Mouse (Mus musculus) c-Kit-positive CD71-negative TER-119-negative erythroid progenitor cells, embryonic 14.5 days (primary cell): ENCODE data around the gene Ncor1.
A peak's percentile ranks its signal among the peaks of the same experiment; 100 is the strongest.
"Not testable (repeated sequence)": the region's sequence is repeated elsewhere in the genome, so short reads cannot be mapped to it uniquely, and the experiment has no call there.

Experiments
- DNase-seq: peaks from one replicate; pipeline ENCODE4 v3.0.0-alpha.2; 2013; ENCODE audit warnings: low read depth

Gene Ncor1

DNA sequence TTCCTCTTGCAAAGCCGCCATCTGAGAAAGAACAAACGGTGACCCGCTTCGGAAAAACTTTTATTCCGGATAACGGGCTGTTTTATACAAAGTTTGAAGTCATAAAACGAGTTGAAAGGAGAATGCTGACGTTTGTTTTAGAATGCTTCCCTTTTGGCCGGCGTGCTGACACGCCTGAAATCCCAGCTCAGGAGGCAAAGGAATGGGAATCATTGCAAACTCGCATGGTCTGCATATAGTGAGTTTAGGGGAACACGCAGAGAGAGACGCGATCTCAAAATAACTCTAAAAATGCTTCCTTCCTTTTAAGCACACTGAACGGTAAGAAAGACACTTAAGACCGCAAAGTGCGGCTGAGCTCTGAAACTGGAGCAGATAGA is 460 bp downstream of the Ncor1 start:
- DNase-seq = no peak

DNA sequence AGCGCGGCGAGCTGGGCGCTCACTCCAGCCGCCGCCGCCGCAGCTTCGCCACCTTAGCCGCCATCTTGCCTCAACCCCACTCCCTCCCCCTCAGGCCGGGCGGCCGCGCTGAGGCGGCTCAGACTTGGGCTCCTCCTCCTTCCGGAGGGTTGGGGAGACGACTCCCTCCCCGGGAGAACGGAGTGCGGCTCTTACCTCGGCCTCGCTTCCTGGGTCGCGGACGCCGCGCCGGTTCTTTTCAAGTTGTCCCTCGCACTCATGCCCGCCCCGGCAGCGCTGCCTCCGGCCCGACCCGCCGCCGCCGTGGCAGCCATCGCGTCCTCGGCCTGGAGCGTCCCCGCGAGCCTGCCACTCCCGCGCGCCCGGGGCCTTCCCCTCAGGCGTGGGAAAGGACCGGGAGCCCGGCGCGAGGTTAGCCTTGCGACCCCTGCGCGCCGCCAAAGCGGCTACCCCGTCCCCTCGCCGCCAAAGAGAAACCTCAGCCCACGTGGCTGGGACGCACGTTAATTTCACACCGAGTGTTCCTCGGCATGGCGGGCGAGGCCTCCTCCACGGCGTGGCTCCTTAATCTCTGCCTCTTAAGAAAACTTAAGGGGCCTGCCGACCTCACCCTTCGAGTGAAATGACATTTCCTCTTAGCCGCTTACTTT is 975 bp downstream of the Ncor1 start:
- DNase-seq = no peak

DNA sequence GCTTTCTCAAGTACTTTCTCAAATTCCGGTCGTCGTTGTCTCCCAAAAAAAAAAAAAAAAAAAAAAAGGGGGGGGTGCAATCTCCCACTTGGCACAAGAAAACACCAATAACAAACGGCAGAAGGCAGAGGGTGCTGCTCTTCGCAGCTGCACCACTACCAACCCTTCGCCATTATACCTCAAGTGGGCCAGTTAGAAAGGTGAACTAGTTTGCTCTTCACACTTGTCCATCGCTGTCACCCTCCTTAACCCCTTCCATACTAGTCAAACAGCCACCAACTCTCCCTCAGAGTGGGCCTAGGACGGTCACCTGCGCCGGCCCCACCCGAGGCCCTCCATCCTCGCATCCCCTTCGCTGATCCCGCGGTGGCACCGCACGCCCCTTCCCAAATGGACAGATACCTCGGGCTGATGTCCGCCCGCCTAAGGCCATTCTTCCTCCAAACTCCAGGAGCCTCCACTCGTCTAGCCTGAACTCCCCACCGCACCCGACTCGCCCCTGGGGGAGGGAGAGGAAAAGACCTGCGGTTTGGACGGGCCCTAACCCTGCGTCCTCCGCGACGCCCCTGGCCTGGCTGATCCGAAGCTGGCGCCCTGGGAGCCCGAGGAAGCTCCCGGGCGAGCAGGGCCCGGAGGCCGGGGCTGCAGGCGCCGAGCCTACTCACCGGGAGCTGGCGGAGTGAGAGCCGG is 1.7 kb downstream of the Ncor1 start:
- no peak for DNase-seq

DNA sequence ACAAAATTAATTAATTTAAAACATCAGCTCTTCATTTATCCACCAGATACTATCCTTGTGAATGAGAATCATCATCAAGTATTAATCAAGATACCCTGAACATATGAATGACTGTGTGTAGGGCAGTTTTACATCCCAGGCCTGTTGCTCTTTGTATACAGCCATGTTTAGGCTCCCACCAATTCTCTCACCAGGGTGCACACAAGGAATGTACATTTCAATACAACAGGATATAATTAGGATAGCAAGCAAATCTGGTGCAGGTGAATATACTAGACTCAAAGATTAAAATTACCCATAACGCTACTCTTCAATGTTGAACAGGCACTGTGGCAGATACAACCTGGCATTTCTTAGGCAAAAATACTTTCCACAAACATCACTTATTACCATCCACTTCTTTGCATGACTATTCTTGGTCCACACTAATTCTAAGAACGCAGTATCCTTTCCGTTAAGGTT is 2.3 kb downstream of the Ncor1 start:
- DNase-seq = no peak

DNA sequence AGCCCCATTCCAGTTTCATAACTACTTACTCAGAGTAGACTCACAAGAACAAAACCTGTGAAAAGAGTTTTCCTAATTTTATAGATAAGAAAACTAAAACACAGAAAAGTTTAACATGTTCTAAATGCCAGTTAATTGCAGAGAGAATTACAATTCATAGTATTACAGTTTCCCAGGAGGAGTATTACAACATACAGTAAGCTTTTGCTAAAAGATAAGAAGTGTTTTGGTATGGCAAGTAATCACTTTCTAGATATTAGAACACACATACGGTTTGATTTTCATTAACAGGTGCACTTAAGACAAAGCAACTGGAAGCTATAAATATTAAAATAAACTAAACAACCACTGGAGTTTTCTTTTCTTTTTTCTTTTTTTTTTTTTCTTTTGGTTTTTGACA is 3.1 kb downstream of the Ncor1 start:
- DNase-seq = no peak

DNA sequence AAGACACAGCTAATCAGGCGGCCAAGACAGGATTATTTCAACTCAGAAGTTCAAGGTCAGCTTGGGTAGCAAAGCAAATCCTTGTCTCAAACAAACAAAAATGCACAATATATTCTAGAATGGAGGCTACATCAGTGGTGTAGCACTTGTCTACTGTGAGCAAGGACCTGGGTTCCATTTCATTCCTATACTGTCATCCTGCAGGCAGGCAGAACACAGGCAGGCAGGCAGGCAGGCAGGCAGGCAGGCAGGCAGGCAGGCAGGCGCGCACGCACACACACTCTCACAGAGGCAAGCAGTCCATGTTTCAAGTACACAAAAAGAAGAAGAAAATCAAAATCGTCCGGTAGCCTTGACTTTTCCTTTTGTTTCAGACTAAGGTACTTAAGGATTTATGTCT is 9.4 kb downstream of the Ncor1 start:
- no peak for DNase-seq

DNA sequence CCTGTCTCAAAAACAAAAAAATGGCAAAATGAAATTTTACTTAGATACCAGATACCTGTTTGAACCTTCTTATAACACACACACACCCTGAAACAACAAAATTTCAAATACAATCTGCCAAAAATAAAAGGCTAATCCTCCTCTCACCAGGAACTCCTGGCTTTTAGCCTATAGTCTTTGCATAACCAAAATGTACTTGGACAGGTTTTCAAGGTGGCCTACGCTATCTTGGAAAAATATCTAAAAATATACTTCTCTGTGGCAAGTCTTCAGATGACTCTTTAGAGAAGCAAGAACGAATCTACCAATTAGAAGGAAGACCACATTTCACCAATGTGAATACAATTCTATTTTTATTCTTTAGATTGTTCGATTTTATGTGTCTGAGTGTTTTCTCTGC is 12.5 kb downstream of the Ncor1 start:
- DNase-seq = no peak

DNA sequence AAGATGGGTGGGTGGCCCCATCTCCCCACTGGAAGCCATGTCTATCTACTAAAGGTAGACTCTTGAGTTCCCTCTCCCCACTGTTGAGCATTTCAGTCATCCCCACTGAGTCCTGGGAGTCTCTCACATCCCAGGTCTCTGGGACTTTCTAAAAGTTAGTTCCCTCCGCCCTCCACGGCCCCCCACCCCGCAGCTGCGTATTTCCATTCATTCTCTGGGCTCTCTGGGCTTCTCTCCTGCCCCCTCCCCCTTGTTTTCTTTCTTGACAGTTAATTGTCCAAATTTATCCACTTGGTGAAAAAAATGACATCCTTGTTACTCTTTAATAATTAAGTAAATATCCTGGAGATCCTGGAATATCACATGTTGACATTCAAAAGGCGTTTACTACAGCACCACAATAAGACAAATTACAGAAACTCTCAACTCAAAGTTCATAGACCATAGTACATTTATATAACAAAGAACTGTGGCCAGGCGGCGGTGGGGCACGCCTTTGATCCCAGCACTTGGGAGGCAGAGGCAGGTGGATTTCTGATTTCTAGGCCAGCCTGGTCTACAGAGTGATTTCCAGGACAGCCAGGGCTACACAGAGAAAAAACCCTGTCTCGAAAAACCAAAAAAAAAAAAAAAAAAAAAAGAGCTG is 17.5 kb downstream of the Ncor1 start:
- DNase-seq = no peak

DNA sequence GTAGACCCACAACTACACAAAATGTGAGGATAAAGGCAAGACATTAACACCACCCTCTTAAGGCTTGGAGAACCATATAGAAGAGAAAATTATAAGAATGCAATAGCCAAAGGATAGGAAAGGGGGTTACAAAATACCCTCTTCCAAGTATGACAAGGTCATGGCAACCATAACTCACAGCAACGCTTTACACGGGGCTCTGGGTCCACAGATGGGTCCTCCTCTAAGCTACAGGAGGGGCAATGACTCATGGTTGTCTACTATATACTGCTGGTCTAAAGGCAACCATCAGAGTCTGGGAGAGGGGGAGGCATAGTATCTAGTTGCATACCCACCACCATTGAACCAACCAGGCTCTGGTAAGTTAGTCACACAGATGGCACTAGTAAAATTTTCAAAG is 26.1 kb downstream of the Ncor1 start:
- no peak for DNase-seq

DNA sequence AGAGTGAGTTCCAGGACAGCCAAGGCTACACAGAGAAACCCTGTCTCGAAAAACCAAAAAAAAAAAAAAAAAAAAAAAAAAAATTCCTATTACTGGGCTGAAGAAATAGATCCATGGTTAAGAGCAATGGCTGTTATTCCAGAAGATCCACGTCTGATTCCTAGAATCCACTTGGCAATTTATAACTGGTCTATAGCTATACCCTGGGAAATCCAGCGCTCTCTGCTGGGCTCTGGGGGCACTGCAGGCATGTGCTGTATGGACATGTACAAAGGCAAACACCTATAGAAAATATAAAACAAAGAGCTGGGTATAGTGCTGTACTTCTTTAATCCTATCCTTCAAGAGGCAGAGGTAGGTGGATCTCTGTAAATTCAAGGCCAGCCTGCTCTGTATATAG is 31.2 kb downstream of the Ncor1 start:
- no peak for DNase-seq

DNA sequence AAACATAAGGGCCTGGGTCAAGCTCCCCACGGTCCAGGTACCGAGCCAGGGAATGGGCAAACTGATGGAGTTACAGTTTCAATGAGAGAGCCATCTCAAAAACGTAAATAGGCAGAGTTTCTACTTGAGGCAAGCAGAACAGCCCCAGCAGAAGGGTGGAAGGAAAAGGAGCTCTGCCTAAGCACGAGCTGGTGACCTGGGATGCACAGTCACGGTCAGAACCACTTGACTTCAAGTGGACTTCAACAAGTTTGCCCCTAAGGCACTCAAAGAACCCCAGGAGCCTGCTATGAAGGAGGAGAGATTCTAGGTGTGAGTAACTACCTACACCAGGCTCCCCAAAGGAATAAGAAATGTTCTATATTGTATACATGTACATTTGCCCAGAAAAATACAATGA is 32.1 kb downstream of the Ncor1 start:
- DNase-seq = no peak

DNA sequence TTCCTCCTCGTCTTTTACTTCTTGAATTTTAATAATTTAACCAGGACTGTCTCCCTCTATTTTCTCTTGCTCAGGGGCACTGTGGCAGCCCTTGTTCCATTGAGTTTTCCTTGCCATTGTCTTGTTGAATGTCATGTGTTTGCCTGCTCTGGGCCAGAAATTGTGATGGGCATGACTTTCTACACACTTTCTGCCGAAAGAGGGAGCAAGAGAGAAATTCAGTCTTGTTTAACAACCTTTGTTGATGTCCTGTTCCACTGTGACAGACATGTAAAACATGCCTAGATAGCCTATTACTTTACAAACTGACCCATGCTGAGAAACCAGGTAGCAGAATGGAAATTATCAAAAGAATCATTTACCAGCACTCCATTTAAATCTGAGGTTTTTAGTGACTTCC is 33.8 kb downstream of the Ncor1 start:
- DNase-seq = no peak

DNA sequence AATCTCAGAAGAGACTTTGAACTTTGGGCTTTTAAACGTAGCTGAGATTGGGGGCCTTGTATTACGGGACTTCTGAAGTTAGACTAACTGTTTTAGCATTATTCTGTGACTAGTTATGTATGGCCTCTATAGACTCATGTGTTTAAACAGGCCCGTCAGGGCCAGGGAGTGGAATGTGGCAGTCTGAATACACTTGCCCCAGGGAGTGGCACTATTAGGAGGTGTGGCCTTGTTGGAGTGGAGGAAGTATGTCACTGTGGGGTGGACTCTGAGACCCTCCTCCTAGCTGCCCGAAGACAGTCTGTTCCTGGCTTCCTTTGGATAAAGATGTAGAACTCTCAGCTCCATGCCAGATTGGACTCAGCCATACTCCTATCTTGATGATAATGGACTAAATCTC is 43.3 kb downstream of the Ncor1 start:
- no peak for DNase-seq

DNA sequence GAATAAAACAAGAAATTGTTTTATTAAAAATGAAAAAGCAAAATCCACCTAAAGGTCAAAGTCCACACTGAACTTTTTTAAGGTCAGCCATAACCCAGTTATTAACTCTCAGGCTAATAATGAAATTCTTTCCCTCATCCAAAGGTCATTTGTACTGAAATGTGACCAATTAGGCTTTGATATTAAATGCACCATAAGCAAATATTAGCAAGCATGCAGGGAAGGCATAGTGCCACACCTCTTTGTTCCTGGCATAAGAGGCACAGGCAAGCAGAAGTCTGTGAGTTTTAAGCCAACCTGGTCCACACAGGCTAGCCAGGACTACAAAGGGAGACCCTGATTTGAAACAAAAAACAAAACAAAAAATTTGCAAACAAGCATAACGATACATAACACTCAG is 48.7 kb downstream of the Ncor1 start:
- DNase-seq = no peak

DNA sequence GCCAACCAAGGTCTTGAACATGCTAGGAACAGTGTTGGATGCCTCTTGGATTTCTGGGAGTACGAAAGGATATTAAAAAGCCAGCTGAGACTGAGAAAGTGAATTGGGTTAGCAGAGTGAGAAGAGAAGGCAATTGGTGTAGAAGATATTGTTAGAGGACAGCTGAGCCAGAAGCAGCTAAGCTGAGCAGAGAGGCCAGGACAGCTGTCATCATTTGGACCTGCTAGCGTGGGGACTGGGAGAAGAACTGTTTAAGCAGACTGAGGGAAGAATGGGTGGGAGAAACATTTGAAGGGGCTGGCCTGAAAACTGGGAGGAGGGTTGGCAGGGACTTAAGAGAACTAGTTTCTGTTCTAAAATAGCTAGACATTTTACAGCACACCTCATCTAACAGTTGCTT is 49.5 kb downstream of the Ncor1 start:
- DNase-seq = no peak

DNA sequence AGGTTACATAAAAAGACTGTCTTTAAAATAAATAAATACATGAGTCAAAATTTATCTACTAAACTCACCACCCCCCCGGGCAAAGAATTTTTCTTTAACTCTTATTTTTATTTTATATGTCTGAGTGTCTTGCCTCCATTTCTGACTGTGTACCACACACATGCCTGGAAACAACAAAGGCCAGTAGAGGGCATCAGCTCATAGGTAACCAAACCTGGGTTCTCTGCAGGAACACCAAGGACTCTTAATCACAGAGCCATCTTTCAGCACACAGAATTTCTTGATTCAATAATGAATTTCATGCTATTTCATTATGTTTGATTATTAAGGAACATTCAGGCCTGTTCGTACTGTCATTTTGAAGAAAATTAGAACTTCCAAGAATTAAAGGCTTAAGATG is 61.9 kb downstream of the Ncor1 start:
- peak; percentile 7 for DNase-seq

DNA sequence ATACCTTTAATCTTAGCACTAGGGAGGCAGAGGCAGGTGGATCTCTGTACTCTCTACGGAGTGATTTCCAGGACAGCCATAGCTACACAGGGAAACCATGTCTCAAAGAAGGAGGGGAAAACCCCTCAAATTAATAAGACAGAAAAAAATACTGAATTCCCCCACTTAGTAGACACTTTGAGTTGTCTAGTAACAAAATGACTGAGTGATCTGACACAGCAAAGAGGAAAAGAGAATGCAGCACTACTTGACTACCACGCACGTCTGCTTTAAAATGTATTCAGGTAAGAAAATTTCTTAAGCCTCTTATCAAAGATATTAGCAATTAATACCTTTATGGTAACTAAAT is 70.0 kb downstream of the Ncor1 start:
- DNase-seq = no peak

DNA sequence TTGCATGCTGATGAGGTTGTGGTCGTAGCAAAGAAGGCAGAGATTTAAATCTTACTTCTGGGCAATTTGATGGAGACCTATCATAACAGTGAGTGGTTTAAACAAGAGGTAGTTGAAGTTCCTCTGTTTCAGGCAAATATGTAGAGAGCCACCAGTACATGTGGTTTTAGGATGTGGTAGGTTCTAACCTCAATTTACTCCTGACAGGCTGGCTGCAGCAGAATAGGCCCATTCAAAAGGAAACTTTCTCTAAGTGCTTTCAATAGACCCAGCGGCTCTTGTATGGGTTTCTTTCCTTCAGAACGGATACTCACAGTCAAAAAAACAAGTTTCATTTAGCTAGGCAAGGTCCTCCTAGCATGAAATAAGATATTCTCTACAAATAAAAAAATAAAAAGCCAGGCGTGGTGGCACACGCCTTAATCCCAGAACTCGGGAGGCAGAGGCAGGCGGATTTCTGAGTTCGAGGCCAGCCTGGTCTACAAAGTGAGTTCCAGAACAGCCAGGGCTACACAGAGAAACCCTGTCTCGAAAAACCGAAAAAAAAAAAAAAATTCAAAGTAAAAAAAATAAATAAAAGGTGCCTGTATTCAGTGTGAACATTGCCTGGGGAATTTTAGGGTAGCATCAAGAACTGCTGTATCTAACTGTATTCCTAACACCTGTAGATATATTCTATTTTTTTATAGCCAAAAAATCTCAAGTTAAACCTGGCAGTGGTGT is 70.6 kb downstream of the Ncor1 start:
- no peak for DNase-seq

DNA sequence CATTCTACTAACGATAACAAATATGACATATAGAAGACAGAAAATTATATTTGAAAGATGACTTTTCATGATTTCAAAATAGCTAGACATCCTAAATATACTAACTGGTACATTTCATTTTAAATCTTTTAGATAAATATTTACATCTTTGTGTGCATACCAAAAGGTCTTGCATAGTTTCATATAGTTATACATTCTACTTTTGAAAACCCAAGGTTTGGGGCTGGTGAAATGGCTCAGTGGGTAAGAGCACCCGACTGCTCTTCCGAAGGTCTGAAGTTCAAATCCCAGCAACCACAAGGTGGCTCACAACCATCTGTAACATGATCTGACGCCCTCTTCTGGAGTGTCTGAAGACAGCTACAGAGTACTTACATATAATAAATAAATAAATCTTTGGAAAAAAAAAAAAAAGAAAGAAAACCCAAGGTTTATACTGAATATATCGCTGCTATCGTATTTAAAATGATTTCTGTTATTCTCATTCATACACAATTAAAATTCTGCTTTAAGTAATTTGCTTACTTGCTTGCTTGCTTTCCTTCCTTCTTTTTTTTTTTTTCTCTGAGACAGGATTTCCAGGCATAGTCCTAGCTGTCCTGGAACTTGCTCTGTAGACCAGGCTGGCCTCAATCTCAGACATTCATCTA is 81.0 kb downstream of the Ncor1 start:
- not testable (repeated sequence) for DNase-seq

DNA sequence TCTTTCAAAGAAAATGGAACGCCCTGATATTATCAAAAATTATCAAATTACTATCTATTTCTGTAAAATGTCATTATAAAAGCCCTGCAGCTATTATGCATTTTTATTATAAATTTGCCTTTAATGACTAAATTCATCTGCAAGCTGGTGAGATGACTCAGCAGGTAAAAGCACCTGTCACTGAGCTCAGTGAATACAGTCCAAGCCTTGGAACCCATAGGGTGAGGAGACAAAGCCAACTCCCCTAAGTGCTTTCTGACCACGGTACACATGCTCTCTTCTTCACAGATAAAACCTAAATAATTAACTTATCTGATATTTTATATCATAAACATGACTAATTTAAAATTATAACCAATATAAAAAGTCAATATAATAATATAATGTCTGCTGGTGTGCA is 86.6 kb downstream of the Ncor1 start:
- no peak for DNase-seq

DNA sequence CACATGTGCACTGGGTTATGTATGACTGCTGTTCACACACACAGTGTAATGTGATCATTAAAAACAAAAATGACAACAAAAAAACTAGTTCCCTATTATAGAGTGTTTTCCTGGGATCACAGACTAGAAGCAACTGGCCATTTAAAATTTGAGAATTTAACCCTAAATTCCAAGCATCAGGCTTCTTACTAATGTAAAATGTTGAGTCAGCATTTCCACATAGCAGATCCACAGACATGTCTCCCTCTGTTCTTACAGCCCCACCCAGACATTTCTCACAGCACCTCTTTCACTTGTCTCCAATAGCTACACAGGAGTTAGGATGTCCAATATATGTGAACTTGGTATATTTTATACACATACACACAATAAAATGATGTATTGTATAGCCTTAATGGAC is 88.4 kb downstream of the Ncor1 start:
- no peak for DNase-seq

DNA sequence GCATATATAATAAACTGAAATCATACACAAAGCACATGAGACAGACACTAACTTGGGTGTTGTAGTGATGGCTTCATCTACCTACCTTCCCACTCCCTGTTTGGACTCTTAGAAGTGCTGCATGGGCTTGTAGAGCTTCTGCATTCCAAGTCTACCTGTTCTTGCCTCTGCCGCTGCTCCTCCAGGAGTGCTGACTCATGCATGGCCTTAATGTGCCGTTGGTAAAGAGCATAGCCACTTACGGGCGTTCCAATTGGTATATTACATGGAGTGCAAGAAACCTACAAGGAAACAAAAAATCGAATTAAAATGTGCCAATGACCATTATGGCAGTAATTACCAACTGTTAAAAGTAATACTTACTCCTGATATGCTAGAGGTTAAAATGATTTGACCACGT is 91.5 kb downstream of the Ncor1 start:
- no peak for DNase-seq

DNA sequence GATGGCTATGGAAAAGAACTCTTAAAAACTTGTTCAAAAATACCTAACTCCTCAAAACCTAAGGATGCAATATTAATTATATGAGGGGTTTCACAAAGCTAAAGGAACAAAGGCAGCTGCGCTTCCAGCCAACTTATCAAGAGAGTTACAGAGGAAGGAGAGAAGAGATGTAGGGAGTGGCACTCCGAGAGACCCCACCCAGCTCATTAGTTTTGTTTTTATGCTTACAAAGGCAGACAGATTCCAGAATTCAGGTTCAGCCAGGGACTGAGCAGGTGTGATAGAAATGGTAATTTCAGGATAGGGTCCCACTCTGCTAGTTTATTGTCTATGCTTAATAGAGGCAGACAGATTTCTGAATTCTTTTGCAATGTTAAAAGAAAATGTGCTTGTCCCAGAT is 103.1 kb downstream of the Ncor1 start:
- no peak for DNase-seq
